Mouse (Mus musculus): ENCODE measurements around the gene Ucn2.

- TF ChIP-seq CTCF (IDR thresholded peaks at IDR 0.05; ENCODE audit: low read depth, low read length) (no peak), POLR2A (IDR thresholded peaks at IDR 0.05; ENCODE audit: insufficient read depth, low read length) (no peak), EP300 (IDR thresholded peaks at IDR 0.05; ENCODE audit: insufficient read depth, low read depth, low read length) (no peak)
Observed at GRCm38 (mm10) chr9:108990462-108990820, 4.6 kb downstream of the Ucn2 start.

Data from ES-Bruce4 (cell line).